ENCODE assay signal across 8 mouse cellular contexts in the genomic region with DNA sequence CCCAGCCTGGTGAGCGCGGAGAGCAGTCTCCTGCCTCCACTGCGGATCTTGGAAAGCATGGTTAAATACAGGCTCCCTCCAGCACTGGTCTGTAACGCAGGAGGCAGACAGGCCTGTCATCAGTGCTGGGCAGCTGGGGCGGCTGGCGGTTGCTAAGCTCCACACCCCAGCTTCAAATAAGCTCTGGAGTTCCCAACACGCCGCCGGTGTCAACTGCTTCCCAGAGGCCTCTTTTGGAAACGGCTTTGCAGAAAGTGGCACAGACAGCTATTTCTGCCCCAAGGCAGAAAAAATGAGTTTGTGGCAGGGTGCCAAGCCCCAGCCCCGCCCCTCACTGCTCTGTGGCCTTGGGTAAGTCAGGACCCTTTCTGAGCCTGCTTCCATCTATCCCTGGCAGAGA.
A peak's percentile ranks its signal among the peaks of the same experiment; 100 is the strongest.
DNase-seq lines count a peak whose midpoint lies in the region; ATAC-seq lines count a peak whose summit lies in the region.
"Had no signal": no experiment of that assay in that cellular context is flagged by ENCODE, and none has a peak within 500 bp of the region (broad histone marks: within the 10 kb centered on the region; RNA-seq: fewer than 3 reads in every experiment).

No protein-coding gene starts in this region.

- no peak overlapping the region for H3K4me2 ChIP-seq in limb, embryonic 13.5 days (replicated peaks)
- H3K4me2 ChIP-seq in embryonic facial prominence, embryonic 15.5 days (replicated peaks) = no peak overlapping the region
- H3K4me2 ChIP-seq in hindbrain, embryonic 12.5 days (replicated peaks) = no peak overlapping the region
- no peak overlapping the region for H3K4me2 ChIP-seq in neural tube, embryonic 15.5 days

- peaks cover 3% of the 10 kb centered on the region; the same call in 1 of the 2 replicates for H3K9me3 ChIP-seq in limb, embryonic 13.5 days
- no peaks in the 10 kb centered on the region for H3K9me3 ChIP-seq in limb, embryonic 10.5 days (replicated peaks)
- no peaks in the 10 kb centered on the region for H3K9me3 ChIP-seq in embryonic facial prominence, embryonic 15.5 days (replicated peaks)
- no peaks in the 10 kb centered on the region for H3K9me3 ChIP-seq in hindbrain, embryonic 12.5 days (replicated peaks)
- no peaks in the 10 kb centered on the region for H3K9me3 ChIP-seq in neural tube, embryonic 15.5 days (replicated peaks)
- H3K9me3 ChIP-seq: megakaryocyte, embryonic 14.5 days had no signal

- peak overlapping the region; percentile 58; the same call in 1 of the 2 replicates for H3K27ac ChIP-seq in limb, embryonic 13.5 days
- H3K27ac ChIP-seq in limb, embryonic 10.5 days = no peak overlapping the region
- H3K27ac ChIP-seq in embryonic facial prominence, embryonic 15.5 days (replicated peaks) = peak overlapping the region; percentile 45; the same call in 1 of the 2 replicates
- peak overlapping the region; percentile 66; the same call in 1 of the 2 replicates for H3K27ac ChIP-seq in hindbrain, embryonic 12.5 days
- H3K27ac ChIP-seq in neural tube, embryonic 15.5 days (replicated peaks) = peak overlapping the region; percentile 64

- peak overlapping the region; percentile 51 for H3K9ac ChIP-seq in limb, embryonic 13.5 days
- no peak overlapping the region for H3K9ac ChIP-seq in embryonic facial prominence, embryonic 15.5 days
- H3K9ac ChIP-seq in hindbrain, embryonic 12.5 days = peak overlapping the region; percentile 28; the same call in 1 of the 2 replicates
- H3K9ac ChIP-seq in neural tube, embryonic 15.5 days (replicated peaks) = no peak overlapping the region

- H3K27me3 ChIP-seq in limb, embryonic 13.5 days = no peaks in the 10 kb centered on the region
- peaks cover 5% of the 10 kb centered on the region; the same call in 1 of the 2 replicates for H3K27me3 ChIP-seq in limb, embryonic 10.5 days (ENCODE audit: low read depth, poor library complexity, severe bottlenecking)
- no peaks in the 10 kb centered on the region for H3K27me3 ChIP-seq in embryonic facial prominence, embryonic 15.5 days
- no peaks in the 10 kb centered on the region for H3K27me3 ChIP-seq in hindbrain, embryonic 12.5 days
- no peaks in the 10 kb centered on the region for H3K27me3 ChIP-seq in neural tube, embryonic 15.5 days (replicated peaks)

- ATAC-seq in limb, embryonic 13.5 days (ENCODE audit: low FRiP score, low read depth) = peak; percentile 64; the same call in 1 of the 2 replicates
- ATAC-seq in embryonic facial prominence, embryonic 15.5 days (ENCODE audit: insufficient number of reproducible peaks, low FRiP score, low TSS enrichment, low read depth) = peak; percentile 69
- ATAC-seq in hindbrain, embryonic 12.5 days (ENCODE audit: low FRiP score) = peak; percentile 75
- ATAC-seq in neural tube, embryonic 15.5 days (ENCODE audit: low FRiP score) = no peak

- no peak for DNase-seq in limb, embryonic 10.5 days (ENCODE audit: low spot score)
- no peak for DNase-seq in cerebellum, adult 11 months
- DNase-seq in heart, adult 8-10 months (ENCODE audit: low spot score) = no peak

- WGBS in limb, embryonic 13.5 days = 31% methylated on average over 11 of the region's 11 CpGs
- 57% methylated on average over 11 of the region's 11 CpGs for WGBS in limb, embryonic 10.5 days
- 24% methylated on average over 11 of the region's 11 CpGs for WGBS in embryonic facial prominence, embryonic 15.5 days
- 43% methylated on average over 11 of the region's 11 CpGs for WGBS in hindbrain, embryonic 12.5 days
- WGBS in neural tube, embryonic 15.5 days = 30% methylated on average over 11 of the region's 11 CpGs

- peaks cover 25% of the 10 kb centered on the region for H3K4me1 ChIP-seq in limb, embryonic 13.5 days
- H3K4me1 ChIP-seq in limb, embryonic 10.5 days = peaks cover 21% of the 10 kb centered on the region
- H3K4me1 ChIP-seq in embryonic facial prominence, embryonic 15.5 days = peaks cover 14% of the 10 kb centered on the region
- peaks cover 19% of the 10 kb centered on the region for H3K4me1 ChIP-seq in hindbrain, embryonic 12.5 days
- H3K4me1 ChIP-seq in neural tube, embryonic 15.5 days = peaks cover 27% of the 10 kb centered on the region

- no peaks in the 10 kb centered on the region for H3K36me3 ChIP-seq in limb, embryonic 13.5 days
- no peaks in the 10 kb centered on the region for H3K36me3 ChIP-seq in limb, embryonic 10.5 days
- H3K36me3 ChIP-seq in embryonic facial prominence, embryonic 15.5 days = no peaks in the 10 kb centered on the region
- H3K36me3 ChIP-seq in hindbrain, embryonic 12.5 days = no peaks in the 10 kb centered on the region
- H3K36me3 ChIP-seq in neural tube, embryonic 15.5 days = no peaks in the 10 kb centered on the region

- H3K4me3 ChIP-seq in limb, embryonic 13.5 days = no peak overlapping the region
- no peak overlapping the region for H3K4me3 ChIP-seq in limb, embryonic 10.5 days
- no peak overlapping the region for H3K4me3 ChIP-seq in embryonic facial prominence, embryonic 15.5 days (replicated peaks)
- H3K4me3 ChIP-seq in hindbrain, embryonic 12.5 days = no peak overlapping the region
- no peak overlapping the region for H3K4me3 ChIP-seq in neural tube, embryonic 15.5 days (replicated peaks)
- H3K4me3 ChIP-seq: megakaryocyte, embryonic 14.5 days had no signal

Comparison
In these comparisons a context has a peak if more than half of its experiments do, and no peak if none do; other contexts are left out.
1. H3K9ac ChIP-seq: peak in limb, embryonic 13.5 days (single experiment) and hindbrain, embryonic 12.5 days (single experiment); none in embryonic facial prominence, embryonic 15.5 days (single experiment) and neural tube, embryonic 15.5 days (single experiment).